Mouse (Mus musculus) myocyte (in vitro differentiated cells): ENCODE results near the gene Creb3.
A peak's percentile ranks its signal among the peaks of the same experiment; 100 is the strongest.

Experiments used
- E2F4 ChIP-seq: IDR thresholded peaks from one replicate; pipeline ENCODE4 v1.6.1; 2011; ENCODE audit warnings: mild to moderate bottlenecking, control low read depth, moderate library complexity; ENCODE audit not compliant: insufficient read depth
- MYOG ChIP-seq, 3 experiments: IDR thresholded peaks; one replicate each; pipeline ENCODE4 v1.6.1; 2011; ENCODE audit warnings: control low read depth in 2 of 3, low read depth in 2 of 3, mild to moderate bottlenecking in 2 of 3; ENCODE audit not compliant: insufficient read length in 2 of 3, control insufficient read depth in 1 of 3, insufficient read depth in 1 of 3
- POLR2A ChIP-seq: IDR thresholded peaks from one replicate; pipeline ENCODE4 v1.6.1; 2011; ENCODE audit warnings: low read depth, mild to moderate bottlenecking, control low read depth, moderate library complexity; ENCODE audit not compliant: insufficient read length
- REST ChIP-seq: IDR thresholded peaks from one replicate; pipeline ENCODE4 v1.6.1; 2011; ENCODE audit warnings: mild to moderate bottlenecking, control low read depth, moderate library complexity; ENCODE audit not compliant: insufficient read depth, insufficient read length

DNA sequence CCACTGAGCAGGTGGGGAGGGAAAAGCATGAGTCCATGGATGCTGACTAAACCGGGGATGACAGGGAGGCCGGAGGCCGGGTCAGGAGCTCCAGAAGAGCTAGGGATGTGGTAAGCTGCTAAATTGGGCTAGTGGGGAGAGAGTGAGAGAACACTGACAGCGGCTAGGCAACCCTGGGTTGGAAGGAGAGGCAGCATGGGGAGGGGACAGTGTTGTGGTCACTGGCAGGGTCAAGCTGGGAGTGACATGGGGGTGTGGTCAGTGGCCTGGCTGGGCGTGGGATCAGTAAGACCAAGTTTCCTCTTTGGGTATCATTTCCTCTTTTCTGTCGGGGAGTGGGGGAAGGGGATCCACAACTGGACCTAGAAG, 1.9 kb upstream of the Creb3 start:
- TF ChIP-seq MYOG (IDR thresholded peaks at IDR 0.05; ENCODE audit: control insufficient read depth in 1 of 3, insufficient read depth in 1 of 3, insufficient read length in 2 of 3, low read depth in 2 of 3) (peak in 2 of 3 experiments; percentile 63 to 72), REST (no peak), POLR2A (peak; percentile 65), E2F4 (no peak)
